Mouse (Mus musculus): ENCODE measurements around the gene Hs3st6. TPM values are rescaled to one million over a fixed set of nuclear protein-coding genes. Genes with fewer than 3 reads are reported as not detected.

Gene Hs3st6
- total RNA-seq, 1 experiment: 1.6 TPM

DNA sequence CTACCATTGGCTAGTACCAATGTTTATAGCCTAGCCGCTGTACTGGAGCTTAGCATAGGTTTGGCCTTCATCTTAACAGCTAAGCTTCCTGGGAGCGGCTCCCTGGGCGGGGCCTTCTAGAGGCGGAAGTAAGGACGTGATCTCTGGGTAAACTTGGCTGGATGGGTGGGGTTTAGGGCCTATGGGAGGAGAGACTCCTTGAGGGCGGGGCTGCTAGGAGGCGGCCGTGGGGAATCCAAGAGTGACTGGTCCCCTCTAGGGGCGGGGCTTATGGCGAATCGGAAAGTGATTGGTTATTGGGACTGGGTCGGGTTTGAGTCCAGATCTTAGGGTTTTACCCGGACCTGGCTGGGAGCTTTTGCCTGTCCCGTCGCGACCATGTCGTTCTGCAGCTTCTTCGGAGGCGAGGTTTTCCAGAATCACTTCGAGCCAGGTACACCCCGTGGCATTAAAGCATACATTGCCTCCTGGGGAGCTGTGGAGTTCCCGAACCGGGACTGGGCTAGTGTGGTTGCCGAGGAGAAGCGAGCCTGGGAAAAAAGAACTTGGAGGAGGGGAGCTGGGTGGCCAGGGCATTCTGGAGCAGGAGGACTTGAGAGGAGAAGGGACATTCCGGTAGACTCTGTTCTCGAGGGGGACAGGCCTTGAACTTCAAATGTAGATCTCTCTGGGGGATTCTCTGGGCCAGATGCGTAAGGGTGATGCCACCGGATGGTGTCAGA lies 16.3 kb upstream of the Hs3st6 start, which contains the start of gene Msrb1:
Gene Msrb1, plus strand, starts transcription at position 313 of the 722 bp plus-strand sequence.
- Histone ChIP-seq H3K27ac (ENCODE audit: insufficient read depth, low read depth, low read length, poor library complexity, severe bottlenecking) (0 out of 2 replicates have a peak within 1 kb of the TSS, but pooled peaks have one; percentile 7), H3K4me1 (ENCODE audit: control insufficient read depth in 2 of 2, insufficient read depth in 2 of 2, low read length in 2 of 2, poor library complexity in 1 of 2) (peaks cover 1 to 15% of the 10 kb centered on the region in 2 experiments; a peak in 2 of 4 replicates), H3K9me3 (ENCODE audit: control insufficient read depth, insufficient read depth, low read depth, low read length) (no peaks in the 10 kb centered on the region), H3K9ac (ENCODE audit: insufficient read depth, low read depth, low read length, poor library complexity, severe bottlenecking) (peak within 1 kb of the TSS; percentile 75), H3K4me3 (ENCODE audit: insufficient read depth in 1 of 2, low read depth in 1 of 2, low read length in 2 of 2, poor library complexity in 1 of 2, severe bottlenecking in 1 of 2) (peak within 1 kb of the TSS; percentile 73 to 80), H3K36me3 (ENCODE audit: control insufficient read depth, insufficient read depth, low read length, poor library complexity, severe bottlenecking) (no peaks in the 10 kb centered on the region)
- TF ChIP-seq MAFK (IDR thresholded peaks at IDR 0.05; ENCODE audit: insufficient read depth, low read depth, low read length) (no peak), HCFC1 (IDR thresholded peaks at IDR 0.05; ENCODE audit: borderline replicate concordance, insufficient read depth, low read length) (no peak), CHD2 (IDR thresholded peaks at IDR 0.05; ENCODE audit: low read depth, low read length) (no peak), ZNF384 (IDR thresholded peaks at IDR 0.05; ENCODE audit: low read depth, low read length) (no peak), ZC3H11A (IDR thresholded peaks at IDR 0.05; ENCODE audit: borderline replicate concordance, low read depth, low read length) (no peak)
- in situ Hi-C loops (cut with MboI; ENCODE audit: low sequenced_read_pairs in 2 of 2, unreplicated experiment in 2 of 2): no loop called here
- peak; percentile 100 for DNase-seq (ENCODE audit: low read depth, low spot score)

DNA sequence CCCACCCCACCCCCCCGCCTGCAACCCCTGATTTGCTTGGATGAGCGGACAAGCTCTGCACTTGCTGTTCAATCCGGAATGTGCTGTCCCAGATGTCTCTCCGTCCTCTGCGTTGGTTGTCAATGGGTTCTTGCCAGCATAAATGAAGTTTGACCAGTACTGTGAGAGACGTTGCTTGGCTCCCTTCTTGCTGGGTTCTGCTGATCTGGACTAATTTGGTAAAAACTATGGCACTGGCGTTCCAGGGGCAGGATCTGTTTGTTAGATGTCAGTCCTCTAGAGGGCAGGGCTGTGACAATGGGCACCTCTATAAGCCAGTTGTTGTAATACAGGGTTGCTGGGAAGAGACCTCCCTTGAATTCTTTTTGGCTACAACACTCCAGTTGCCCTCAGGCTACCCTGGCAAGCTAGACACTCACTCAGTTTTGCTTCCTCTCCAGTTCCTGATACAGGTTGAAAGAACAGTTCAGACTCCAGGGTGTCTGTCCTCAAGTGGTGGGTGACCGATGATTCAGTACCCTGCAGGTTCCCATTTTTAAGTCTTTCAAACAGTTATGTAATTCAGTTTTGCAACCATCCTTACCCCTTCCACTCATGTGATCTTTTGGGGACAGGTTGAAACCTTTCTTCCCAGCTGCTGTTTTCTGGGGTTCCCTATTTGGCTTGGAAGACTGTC lies 15.5 kb upstream of the Hs3st6 start:
- TF ChIP-seq ZC3H11A (IDR thresholded peaks at IDR 0.05; ENCODE audit: borderline replicate concordance, low read depth, low read length) (no peak), CHD2 (IDR thresholded peaks at IDR 0.05; ENCODE audit: low read depth, low read length) (no peak), MAFK (IDR thresholded peaks at IDR 0.05; ENCODE audit: insufficient read depth, low read depth, low read length) (no peak), ZNF384 (IDR thresholded peaks at IDR 0.05; ENCODE audit: low read depth, low read length) (no peak), HCFC1 (IDR thresholded peaks at IDR 0.05; ENCODE audit: borderline replicate concordance, insufficient read depth, low read length) (no peak)
- Histone ChIP-seq H3K9me3 (ENCODE audit: control insufficient read depth, insufficient read depth, low read depth, low read length) (no peaks in the 10 kb centered on the region), H3K4me1 (ENCODE audit: control insufficient read depth in 2 of 2, insufficient read depth in 2 of 2, low read length in 2 of 2, poor library complexity in 1 of 2) (peaks cover 1 to 15% of the 10 kb centered on the region in 2 experiments; a peak in 2 of 4 replicates), H3K36me3 (ENCODE audit: control insufficient read depth, insufficient read depth, low read length, poor library complexity, severe bottlenecking) (no peaks in the 10 kb centered on the region), H3K27ac (ENCODE audit: insufficient read depth, low read depth, low read length, poor library complexity, severe bottlenecking) (no peak overlapping the region), H3K4me3 (ENCODE audit: insufficient read depth in 1 of 2, low read depth in 1 of 2, low read length in 2 of 2, poor library complexity in 1 of 2, severe bottlenecking in 1 of 2) (peak overlapping the region; percentile 6 to 73; a peak in 3 of 4 replicates), H3K9ac (ENCODE audit: insufficient read depth, low read depth, low read length, poor library complexity, severe bottlenecking) (no peak overlapping the region)
- in situ Hi-C loops (cut with MboI; ENCODE audit: low sequenced_read_pairs in 2 of 2, unreplicated experiment in 2 of 2): no loop called here
- DNase-seq (ENCODE audit: low read depth, low spot score): no peak

DNA sequence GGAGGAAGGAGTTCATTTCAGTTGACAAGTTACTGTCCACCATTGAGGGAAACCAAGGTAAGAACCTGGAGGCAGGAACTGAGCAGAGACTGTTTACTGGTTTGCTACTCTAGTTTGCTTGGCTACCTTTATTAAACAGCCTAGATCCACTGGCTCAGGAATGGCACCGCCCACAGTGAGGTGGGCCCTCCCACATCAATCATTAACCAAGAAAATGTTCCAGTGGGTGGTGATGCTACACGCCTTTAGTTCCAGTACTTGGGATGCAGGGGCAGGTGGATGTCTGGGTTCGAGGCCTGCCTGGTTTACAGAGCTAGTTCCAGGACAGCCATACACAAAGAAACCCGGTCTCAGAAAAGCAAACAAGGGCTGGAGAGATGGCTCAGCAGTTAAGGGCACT lies 14.6 kb upstream of the Hs3st6 start:
- H3K27ac ChIP-seq (ENCODE audit: insufficient read depth, low read depth, low read length, poor library complexity, severe bottlenecking): no peak overlapping the region
- TF ChIP-seq MAFK (IDR thresholded peaks at IDR 0.05; ENCODE audit: insufficient read depth, low read depth, low read length): no peak
- no peak for TF ChIP-seq ZNF384 (IDR thresholded peaks at IDR 0.05; ENCODE audit: low read depth, low read length)
- no peak for TF ChIP-seq ZC3H11A (IDR thresholded peaks at IDR 0.05; ENCODE audit: borderline replicate concordance, low read depth, low read length)
- no peak for TF ChIP-seq HCFC1 (IDR thresholded peaks at IDR 0.05; ENCODE audit: borderline replicate concordance, insufficient read depth, low read length)
- no peak for TF ChIP-seq CHD2 (IDR thresholded peaks at IDR 0.05; ENCODE audit: low read depth, low read length)
- DNase-seq (ENCODE audit: low read depth, low spot score): no peak
- H3K4me3 ChIP-seq (ENCODE audit: insufficient read depth in 1 of 2, low read depth in 1 of 2, low read length in 2 of 2, poor library complexity in 1 of 2, severe bottlenecking in 1 of 2): no peak overlapping the region
- H3K9ac ChIP-seq (ENCODE audit: insufficient read depth, low read depth, low read length, poor library complexity, severe bottlenecking): no peak overlapping the region
- H3K4me1 ChIP-seq (ENCODE audit: control insufficient read depth in 2 of 2, insufficient read depth in 2 of 2, low read length in 2 of 2, poor library complexity in 1 of 2): peaks cover 0 to 14% of the 10 kb centered on the region in 2 experiments; a peak in 2 of 4 replicates
- no peaks in the 10 kb centered on the region for H3K36me3 ChIP-seq (ENCODE audit: control insufficient read depth, insufficient read depth, low read length, poor library complexity, severe bottlenecking)
- no peaks in the 10 kb centered on the region for H3K9me3 ChIP-seq (ENCODE audit: control insufficient read depth, insufficient read depth, low read depth, low read length)
- in situ Hi-C loops (cut with MboI; ENCODE audit: low sequenced_read_pairs in 2 of 2, unreplicated experiment in 2 of 2): no loop called here

DNA sequence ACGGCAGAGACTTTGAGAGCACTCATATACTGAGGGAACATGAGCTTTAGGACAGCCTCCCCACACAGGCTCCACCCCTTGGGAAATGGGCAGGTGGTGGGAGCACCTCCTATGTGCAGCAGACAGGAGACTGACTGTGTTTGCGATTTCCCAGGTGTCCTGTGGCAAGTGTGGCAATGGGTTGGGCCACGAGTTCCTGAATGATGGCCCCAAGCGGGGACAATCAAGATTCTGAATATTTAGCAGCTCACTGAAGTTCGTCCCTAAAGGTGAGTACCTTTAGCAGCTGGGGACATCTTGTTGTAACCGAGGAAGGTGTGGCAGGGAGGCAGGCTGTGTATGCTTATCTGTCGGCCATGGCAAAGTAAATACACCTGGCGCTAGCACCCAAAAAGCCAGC lies 12.9 kb upstream of the Hs3st6 start:
- in situ Hi-C loops (cut with MboI; ENCODE audit: low sequenced_read_pairs in 2 of 2, unreplicated experiment in 2 of 2): no loop called here

More for the DNA sequence above, 12.9 kb upstream of the Hs3st6 start:
- Histone ChIP-seq H3K36me3 (ENCODE audit: control insufficient read depth, insufficient read depth, low read length, poor library complexity, severe bottlenecking) (no peaks in the 10 kb centered on the region), H3K27ac (ENCODE audit: insufficient read depth, low read depth, low read length, poor library complexity, severe bottlenecking) (no peak overlapping the region), H3K4me3 (ENCODE audit: insufficient read depth in 1 of 2, low read depth in 1 of 2, low read length in 2 of 2, poor library complexity in 1 of 2, severe bottlenecking in 1 of 2) (no peak overlapping the region), H3K9ac (ENCODE audit: insufficient read depth, low read depth, low read length, poor library complexity, severe bottlenecking) (no peak overlapping the region), H3K9me3 (ENCODE audit: control insufficient read depth, insufficient read depth, low read depth, low read length) (no peaks in the 10 kb centered on the region), H3K4me1 (ENCODE audit: control insufficient read depth in 2 of 2, insufficient read depth in 2 of 2, low read length in 2 of 2, poor library complexity in 1 of 2) (peaks cover 0 to 13% of the 10 kb centered on the region in 2 experiments; a peak in 2 of 4 replicates)
- DNase-seq (ENCODE audit: low read depth, low spot score): no peak
- no peak for TF ChIP-seq MAFK (IDR thresholded peaks at IDR 0.05; ENCODE audit: insufficient read depth, low read depth, low read length)
- no peak for TF ChIP-seq ZC3H11A (IDR thresholded peaks at IDR 0.05; ENCODE audit: borderline replicate concordance, low read depth, low read length)
- no peak for TF ChIP-seq CHD2 (IDR thresholded peaks at IDR 0.05; ENCODE audit: low read depth, low read length)
- no peak for TF ChIP-seq HCFC1 (IDR thresholded peaks at IDR 0.05; ENCODE audit: borderline replicate concordance, insufficient read depth, low read length)
- TF ChIP-seq ZNF384 (IDR thresholded peaks at IDR 0.05; ENCODE audit: low read depth, low read length): no peak

All from ES-E14 (cell line).